Mouse (Mus musculus) myocyte (in vitro differentiated cells): ENCODE results near the gene Gm44596. TPM values are rescaled to one million over a fixed set of nuclear protein-coding genes. Genes with fewer than 3 reads are reported as not detected.

ENCODE experiments used
- H3K27me3 ChIP-seq: one replicate; pipeline ENCODE4 v1.6.1; 2011; ENCODE audit not compliant: control insufficient read depth, insufficient read depth, insufficient read length
- H3K36me3 ChIP-seq: one replicate; pipeline ENCODE4 v1.6.1; 2011; ENCODE audit not compliant: control insufficient read depth, insufficient read depth
- H3K4me2 ChIP-seq: one replicate; pipeline ENCODE4 v1.6.1; 2011; ENCODE audit warnings: low read depth, control low read depth
- H3K4me3 ChIP-seq: one replicate; pipeline ENCODE4 v1.5.1; 2011; ENCODE audit warnings: mild to moderate bottlenecking, control low read depth, moderate library complexity
- H3K79me2 ChIP-seq: one replicate; pipeline ENCODE4 v1.6.1; 2011; ENCODE audit not compliant: control insufficient read depth, insufficient read depth
- H3ac ChIP-seq: one replicate; pipeline ENCODE4 v1.6.1; 2011; ENCODE audit not compliant: control insufficient read depth, insufficient read length
- CEBPB ChIP-seq: IDR thresholded peaks from 2 replicates; pipeline ENCODE4 v1.6.1; 2011; ENCODE audit warnings: mild to moderate bottlenecking, moderate library complexity; ENCODE audit not compliant: poor library complexity, insufficient read depth, severe bottlenecking
- E2F4 ChIP-seq: IDR thresholded peaks from one replicate; pipeline ENCODE4 v1.6.1; 2011; ENCODE audit warnings: mild to moderate bottlenecking, control low read depth, moderate library complexity; ENCODE audit not compliant: insufficient read depth
- MAX ChIP-seq: IDR thresholded peaks from one replicate; pipeline ENCODE4 v1.6.1; 2011; ENCODE audit warnings: low read depth, mild to moderate bottlenecking, control low read depth
- MYOD1 ChIP-seq, 3 experiments: IDR thresholded peaks; one replicate each; pipeline ENCODE4 v1.6.1; 2011; ENCODE audit warnings: control low read depth in 2 of 3, low read depth in 2 of 3, mild to moderate bottlenecking in 2 of 3, moderate library complexity in 1 of 3; ENCODE audit not compliant: insufficient read length in 2 of 3, control insufficient read depth in 1 of 3
- MYOG ChIP-seq, 3 experiments: IDR thresholded peaks; one replicate each; pipeline ENCODE4 v1.6.1; 2011; ENCODE audit warnings: control low read depth in 2 of 3, low read depth in 2 of 3, mild to moderate bottlenecking in 2 of 3; ENCODE audit not compliant: insufficient read length in 2 of 3, control insufficient read depth in 1 of 3, insufficient read depth in 1 of 3
- POLR2A ChIP-seq: IDR thresholded peaks from one replicate; pipeline ENCODE4 v1.6.1; 2011; ENCODE audit warnings: low read depth, mild to moderate bottlenecking, control low read depth, moderate library complexity; ENCODE audit not compliant: insufficient read length
- POLR2AphosphoS2 ChIP-seq: IDR thresholded peaks from one replicate; pipeline ENCODE4 v1.6.1; 2011; ENCODE audit warnings: low read depth, control low read depth; ENCODE audit not compliant: insufficient read length
- REST ChIP-seq: IDR thresholded peaks from one replicate; pipeline ENCODE4 v1.6.1; 2011; ENCODE audit warnings: mild to moderate bottlenecking, control low read depth, moderate library complexity; ENCODE audit not compliant: insufficient read depth, insufficient read length
- SRF ChIP-seq: IDR thresholded peaks from one replicate; pipeline ENCODE4 v1.6.1; 2011; ENCODE audit warnings: low read depth; ENCODE audit not compliant: control insufficient read depth, insufficient read length
- TCF12 ChIP-seq: IDR thresholded peaks from one replicate; pipeline ENCODE4 v1.6.1; 2011; ENCODE audit warnings: mild to moderate bottlenecking, control low read depth; ENCODE audit not compliant: poor library complexity, insufficient read depth, severe bottlenecking
- TCF3 ChIP-seq: IDR thresholded peaks from one replicate; pipeline ENCODE4 v1.6.1; 2011; ENCODE audit warnings: low read depth, control low read depth; ENCODE audit not compliant: insufficient read length
- USF1 ChIP-seq: IDR thresholded peaks from one replicate; pipeline ENCODE4 v1.6.1; 2011; ENCODE audit warnings: low read depth, mild to moderate bottlenecking, control low read depth, moderate library complexity
- polyA plus RNA-seq: library from polyadenylated mRNA; unstranded; fragments of >200 nt; fragmentation: generic; extraction: Trizol; gene quantifications from one replicate; pipeline ENCODE4 v1.2.1, GENCODE M21; 2012; ENCODE audit warnings: missing spikeins

The Gm44596 gene
- polyA plus RNA-seq, 1 experiment, result not detected

GRCm38 (mm10) chr6:128345623-128346022 is 29.7 kb upstream of the Gm44596 start:
- no peaks in the 10 kb centered on the region for H3K36me3 ChIP-seq
- H3ac ChIP-seq, result no peak overlapping the region
- TF ChIP-seq MYOG (IDR thresholded peaks at IDR 0.05; ENCODE audit: control insufficient read depth in 1 of 3, insufficient read depth in 1 of 3, insufficient read length in 2 of 3, low read depth in 2 of 3) (no peak), CEBPB (peak; percentile 64), MAX (no peak)
- H3K4me2 ChIP-seq, result peak overlapping the region; percentile 45
- peaks cover 4% of the 10 kb centered on the region for H3K79me2 ChIP-seq
- H3K4me3 ChIP-seq, result no peak overlapping the region
- H3K27me3 ChIP-seq, result no peaks in the 10 kb centered on the region

GRCm38 (mm10) chr6:128346782-128347181 is 28.5 kb upstream of the Gm44596 start:
- no peak overlapping the region for H3K4me2 ChIP-seq
- no peaks in the 10 kb centered on the region for H3K27me3 ChIP-seq
- TF ChIP-seq MYOD1 (IDR thresholded peaks at IDR 0.05; ENCODE audit: control insufficient read depth in 1 of 3, insufficient read length in 2 of 3, low read depth in 2 of 3) (no peak), SRF (no peak), POLR2AphosphoS2 (no peak), TCF3 (no peak), USF1 (no peak), CEBPB (no peak), MYOG (IDR thresholded peaks at IDR 0.05; ENCODE audit: control insufficient read depth in 1 of 3, insufficient read depth in 1 of 3, insufficient read length in 2 of 3, low read depth in 2 of 3) (no peak)
- no peak overlapping the region for H3ac ChIP-seq
- H3K4me3 ChIP-seq, result no peak overlapping the region
- H3K36me3 ChIP-seq, result no peaks in the 10 kb centered on the region
- H3K79me2 ChIP-seq, result peaks cover 8% of the 10 kb centered on the region

GRCm38 (mm10) chr6:128349711-128350110 is 25.6 kb upstream of the Gm44596 start:
- no peaks in the 10 kb centered on the region for H3K36me3 ChIP-seq
- peaks cover 32% of the 10 kb centered on the region for H3K79me2 ChIP-seq
- TF ChIP-seq SRF (no peak), MAX (no peak), REST (no peak), CEBPB (no peak), TCF3 (no peak), MYOD1 (IDR thresholded peaks at IDR 0.05; ENCODE audit: control insufficient read depth in 1 of 3, insufficient read length in 2 of 3, low read depth in 2 of 3) (no peak), E2F4 (no peak), TCF12 (no peak), USF1 (no peak)

GRCm38 (mm10) chr6:128354140-128354539 is 21.2 kb upstream of the Gm44596 start:
- Histone ChIP-seq H3K27me3 (no peaks in the 10 kb centered on the region), H3ac (no peak overlapping the region), H3K4me3 (peak overlapping the region; percentile 74), H3K36me3 (peaks cover 3% of the 10 kb centered on the region), H3K4me2 (peak overlapping the region; percentile 89), H3K79me2 (peaks cover 38% of the 10 kb centered on the region)
- no peak for TF ChIP-seq REST

More at GRCm38 (mm10) chr6:128349711-128350110, 25.6 kb upstream of the Gm44596 start:
- H3ac ChIP-seq, result no peak overlapping the region
- no peak overlapping the region for H3K4me3 ChIP-seq
- no peaks in the 10 kb centered on the region for H3K27me3 ChIP-seq
- no peak overlapping the region for H3K4me2 ChIP-seq

- Histone ChIP-seq H3ac (peak overlapping the region; percentile 42), H3K79me2 (peaks cover 46% of the 10 kb centered on the region), H3K4me2 (peak overlapping the region; percentile 89), H3K36me3 (peaks cover 3% of the 10 kb centered on the region), H3K27me3 (no peaks in the 10 kb centered on the region), H3K4me3 (peak overlapping the region; percentile 74)
- TF ChIP-seq POLR2A (no peak), CEBPB (no peak), REST (no peak), TCF3 (no peak), USF1 (no peak), MYOG (IDR thresholded peaks at IDR 0.05; ENCODE audit: control insufficient read depth in 1 of 3, insufficient read depth in 1 of 3, insufficient read length in 2 of 3, low read depth in 2 of 3) (no peak), MAX (no peak), TCF12 (no peak), SRF (no peak), POLR2AphosphoS2 (no peak), E2F4 (no peak), MYOD1 (IDR thresholded peaks at IDR 0.05; ENCODE audit: control insufficient read depth in 1 of 3, insufficient read length in 2 of 3, low read depth in 2 of 3) (no peak)
Measured at GRCm38 (mm10) chr6:128355201-128355681, 20.1 kb upstream of the Gm44596 start.
